Mouse (Mus musculus): ENCODE measurements around the gene P2rx7.

The P2rx7 gene

GRCm38 (mm10) chr5:122695516-122695915 lies 51.8 kb downstream of the P2rx7 start:
- DNase-seq: no peak

- DNase-seq: no peak
Observed at GRCm38 (mm10) chr5:122698041-122698700, 54.5 kb downstream of the P2rx7 start.

GRCm38 (mm10) chr5:122698701-122699060 lies 55.0 kb downstream of the P2rx7 start:
- no peak for DNase-seq

GRCm38 (mm10) chr5:122700109-122700836 lies 56.6 kb downstream of the P2rx7 start:
- DNase-seq: no peak

GRCm38 (mm10) chr5:122700837-122701212 lies 57.1 kb downstream of the P2rx7 start:
- DNase-seq: no peak

GRCm38 (mm10) chr5:122702156-122702555 lies 58.4 kb downstream of the P2rx7 start:
- DNase-seq: no peak

- no peak for DNase-seq
Observed at GRCm38 (mm10) chr5:122703574-122703973, 59.9 kb downstream of the P2rx7 start.

- no peak for DNase-seq
Observed at GRCm38 (mm10) chr5:122704571-122704970, 60.9 kb downstream of the P2rx7 start.

GRCm38 (mm10) chr5:122705174-122705573 lies 61.5 kb downstream of the P2rx7 start:
- no peak for DNase-seq

- no peak for DNase-seq
Observed at GRCm38 (mm10) chr5:122706917-122707275, 63.2 kb downstream of the P2rx7 start.

- peak; percentile 86 for DNase-seq
Observed at GRCm38 (mm10) chr5:122707276-122708181, 63.8 kb downstream of the P2rx7 start, which contains the start of gene P2rx4. TSS of gene P2rx4 (plus strand) at chr5:122707544.

GRCm38 (mm10) chr5:122708819-122709218 lies 65.1 kb downstream of the P2rx7 start:
- no peak for DNase-seq

- DNase-seq: no peak
Observed at GRCm38 (mm10) chr5:122715723-122716122, 72.0 kb downstream of the P2rx7 start.

- DNase-seq: no peak
Observed at GRCm38 (mm10) chr5:122716793-122717192, 73.1 kb downstream of the P2rx7 start.

GRCm38 (mm10) chr5:122718400-122718799 lies 74.7 kb downstream of the P2rx7 start:
- peak; percentile 67 for DNase-seq

- DNase-seq: no peak
Observed at GRCm38 (mm10) chr5:122719168-122719567, 75.5 kb downstream of the P2rx7 start.

- DNase-seq: no peak
Observed at GRCm38 (mm10) chr5:122725453-122725852, 81.7 kb downstream of the P2rx7 start.

GRCm38 (mm10) chr5:122726068-122726467 lies 82.4 kb downstream of the P2rx7 start:
- peak; percentile 80 for DNase-seq

- no peak for DNase-seq
Observed at GRCm38 (mm10) chr5:122726595-122726994, 82.9 kb downstream of the P2rx7 start.

GRCm38 (mm10) chr5:122727096-122727495 lies 83.4 kb downstream of the P2rx7 start:
- DNase-seq: no peak

- no peak for DNase-seq
Observed at GRCm38 (mm10) chr5:122730776-122731175, 87.1 kb downstream of the P2rx7 start.

- peak; percentile 77 for DNase-seq
Observed at GRCm38 (mm10) chr5:122731321-122731720, 87.6 kb downstream of the P2rx7 start.

- peak; percentile 62 for DNase-seq
Observed at GRCm38 (mm10) chr5:122731991-122732673, 88.4 kb downstream of the P2rx7 start.

Data from kidney, postnatal 10 days (tissue).